Mouse (Mus musculus) heart, embryonic 11.5 days (tissue): ENCODE data around the gene Arhgef28. TPM values are rescaled to one million over a fixed set of nuclear protein-coding genes. Genes with fewer than 3 reads are reported as not detected.
"Not testable (repeated sequence)": the region's sequence is repeated elsewhere in the genome, so short reads cannot be mapped to it uniquely, and the experiment has no call there.

Experiments
- ATAC-seq: fragments of 200-750 bp; cut with Nextera tagmentation; replicated peaks from 2 replicates; pipeline ENCODE4 v1.8.0; 2017; ENCODE audit warnings: moderate library complexity; ENCODE audit not compliant: insufficient number of reproducible peaks, low FRiP score, low TSS enrichment
- H3K27ac ChIP-seq: fragments of 300-500 bp; sonication (generic); 2 replicates; pipeline ENCODE4 v1.5.1; 2014; ENCODE audit warnings: mild to moderate bottlenecking, low read depth, low read length
- H3K27me3 ChIP-seq: fragments of 300-500 bp; sonication (generic); 2 replicates; pipeline ENCODE4 v1.6.1; 2014; ENCODE audit warnings: mild to moderate bottlenecking, low read length, mixed read lengths; ENCODE audit not compliant: control insufficient read depth, insufficient read depth
- H3K36me3 ChIP-seq: fragments of 300-500 bp; sonication (generic); 2 replicates; pipeline ENCODE4 v1.6.1; 2014; ENCODE audit warnings: mild to moderate bottlenecking, low read length, moderate library complexity, mixed read lengths; ENCODE audit not compliant: control insufficient read depth, insufficient read depth
- H3K4me1 ChIP-seq: fragments of 300-500 bp; sonication (generic); 2 replicates; pipeline ENCODE4 v1.6.1; 2014; ENCODE audit warnings: low read length; ENCODE audit not compliant: control insufficient read depth, insufficient read depth
- H3K4me2 ChIP-seq: fragments of 300-500 bp; sonication (generic); 2 replicates; pipeline ENCODE4 v1.6.1; 2014; ENCODE audit warnings: mild to moderate bottlenecking, moderate library complexity
- H3K4me3 ChIP-seq: fragments of 300-500 bp; sonication (generic); 2 replicates; pipeline ENCODE4 v1.5.1; 2014; ENCODE audit warnings: low read depth, low read length
- H3K9ac ChIP-seq: fragments of 300-500 bp; sonication (generic); 2 replicates; pipeline ENCODE4 v1.6.1; 2014; ENCODE audit warnings: mild to moderate bottlenecking, low read depth, low read length, moderate library complexity
- H3K9me3 ChIP-seq: fragments of 300-500 bp; sonication (generic); replicated peaks from 2 replicates; pipeline ENCODE4 v1.6.1; 2016; ENCODE audit warnings: low read length; ENCODE audit not compliant: control insufficient read depth
- WGBS: fragments of 180-500 bp; shearing (Covaris S2); extraction: QIAGEN DNeasy Blood & Tissue Kit; methylation state at CpG from one replicate; pipeline ENCODE4 v1.1.7; 2014; ENCODE audit not compliant: insufficient replicate concordance; 5-methylcytosine and 5-hydroxymethylcytosine counted together
- polyA plus RNA-seq: library from polyadenylated mRNA; unstranded; fragments of >200 nt; fragmentation: Nextera tagmentation; extraction: Ambion mirVana; gene quantifications from 2 replicates; pipeline ENCODE4 v1.2.1, GENCODE M21; 2014

Gene Arhgef28
- polyA plus RNA-seq, 1 experiment from 2014 or later = 11.0 TPM

DNA sequence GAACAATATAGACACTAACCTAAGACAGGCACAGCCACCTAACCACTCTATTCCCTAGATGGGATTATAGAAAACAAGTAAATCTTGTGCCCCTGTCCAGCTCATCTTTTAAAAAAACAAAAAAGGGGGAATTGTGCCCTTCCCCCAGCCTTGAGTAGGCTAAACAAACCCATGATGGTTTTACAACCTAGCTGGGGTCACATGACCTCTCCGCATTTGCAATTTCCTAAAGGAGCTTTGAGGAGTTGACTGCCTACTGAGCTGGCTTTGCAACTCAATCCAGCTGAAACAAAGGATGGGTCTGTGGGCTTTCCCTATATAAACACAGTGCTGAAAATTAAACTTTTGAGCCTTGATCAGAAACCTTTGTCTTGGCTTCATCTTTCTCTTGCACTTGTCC lies 146.1 kb downstream of the Arhgef28 start:
- not testable (repeated sequence) for H3K27ac ChIP-seq, H3K4me3 ChIP-seq, H3K4me2 ChIP-seq, H3K9ac ChIP-seq, ATAC-seq, H3K9me3 ChIP-seq, H3K27me3 ChIP-seq, H3K36me3 ChIP-seq, H3K4me1 ChIP-seq
- 83% methylated on average over 1 of the region's 1 CpGs for WGBS

DNA sequence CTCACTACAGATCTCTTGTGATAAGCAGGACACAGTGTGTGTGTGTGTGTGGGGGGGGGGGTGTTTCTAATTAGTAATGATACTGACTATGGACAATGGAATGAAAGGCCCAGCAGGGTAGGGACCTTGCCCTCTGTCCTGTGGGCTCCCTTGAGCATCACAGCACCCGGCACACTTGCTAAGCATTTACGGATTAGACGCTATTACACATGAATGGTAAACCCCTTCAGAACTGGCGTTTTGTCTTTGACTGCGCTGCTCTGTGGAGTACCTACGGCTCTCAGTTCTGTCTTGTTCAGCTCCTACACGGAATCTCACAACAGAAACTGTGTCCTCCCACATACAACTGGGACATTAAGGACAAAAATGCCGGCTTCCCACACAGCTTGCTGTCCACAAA lies 151.0 kb downstream of the Arhgef28 start:
- no peak overlapping the region for H3K4me2 ChIP-seq
- H3K36me3 ChIP-seq = no peaks in the 10 kb centered on the region
- WGBS = 86% methylated on average over 8 of the region's 8 CpGs
- H3K4me3 ChIP-seq = no peak overlapping the region
- no peaks in the 10 kb centered on the region for H3K4me1 ChIP-seq
- H3K27me3 ChIP-seq = no peaks in the 10 kb centered on the region
- ATAC-seq = no peak
- H3K9me3 ChIP-seq = no peaks in the 10 kb centered on the region
- no peak overlapping the region for H3K27ac ChIP-seq
- no peak overlapping the region for H3K9ac ChIP-seq

DNA sequence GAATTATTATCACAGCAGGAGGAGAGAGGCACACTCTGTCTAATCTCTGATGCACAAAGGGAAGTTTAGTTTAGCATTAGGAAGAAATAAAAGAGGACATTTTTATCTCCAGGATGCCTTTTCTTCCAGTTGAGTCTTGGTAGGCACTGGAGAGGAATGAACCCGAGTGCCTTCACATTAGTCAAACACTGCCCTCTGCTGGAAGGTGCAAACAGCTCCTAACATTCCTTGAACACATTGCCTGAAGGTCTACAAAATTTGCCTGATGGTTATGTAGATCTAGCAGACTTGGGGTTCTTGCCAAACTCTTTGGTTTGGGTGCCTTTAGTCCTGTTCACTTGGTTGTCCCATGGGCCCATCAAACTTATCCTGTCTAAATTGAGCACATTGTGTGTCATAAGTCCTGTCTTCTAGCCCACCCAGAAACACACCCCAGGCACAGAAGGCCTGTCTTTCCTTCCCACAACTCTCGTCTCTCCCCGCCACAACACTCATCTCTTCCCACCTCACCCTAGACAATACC lies 165.6 kb downstream of the Arhgef28 start:
- Histone ChIP-seq H3K4me2 (no peak overlapping the region), H3K36me3 (no peaks in the 10 kb centered on the region; the same call in 1 of the 2 replicates), H3K27ac (no peak overlapping the region), H3K9ac (no peak overlapping the region), H3K4me1 (no peaks in the 10 kb centered on the region), H3K27me3 (no peaks in the 10 kb centered on the region), H3K4me3 (no peak overlapping the region), H3K9me3 (no peaks in the 10 kb centered on the region)
- no peak for ATAC-seq
- 53% methylated on average over 3 of the region's 3 CpGs for WGBS

DNA sequence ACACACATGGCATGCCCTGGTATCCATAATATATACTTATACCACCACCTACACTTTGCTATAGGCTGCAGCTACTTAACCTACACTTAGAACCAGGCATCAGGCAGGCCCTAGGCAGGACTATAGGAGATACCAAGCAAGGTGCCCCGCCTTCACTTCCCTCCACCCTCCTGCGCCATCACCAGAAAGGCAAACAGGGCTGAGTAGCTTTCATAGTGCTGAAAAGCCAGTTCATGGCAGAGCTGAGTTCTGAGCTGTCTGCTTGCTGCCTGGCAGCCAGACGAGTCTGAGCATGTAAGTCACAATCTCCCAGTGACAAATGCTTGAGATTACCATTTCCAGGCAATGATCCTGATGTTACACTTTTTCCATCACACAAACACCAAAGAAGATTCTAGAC lies 167.5 kb downstream of the Arhgef28 start:
- H3K4me3 ChIP-seq = no peak overlapping the region
- H3K9ac ChIP-seq = no peak overlapping the region
- no peaks in the 10 kb centered on the region for H3K4me1 ChIP-seq
- no peak overlapping the region for H3K27ac ChIP-seq
- no peaks in the 10 kb centered on the region for H3K9me3 ChIP-seq
- no peak for ATAC-seq
- H3K36me3 ChIP-seq = no peaks in the 10 kb centered on the region; the same call in 1 of the 2 replicates
- WGBS = 64% methylated on average over 3 of the region's 3 CpGs
- no peaks in the 10 kb centered on the region for H3K27me3 ChIP-seq
- no peak overlapping the region for H3K4me2 ChIP-seq

DNA sequence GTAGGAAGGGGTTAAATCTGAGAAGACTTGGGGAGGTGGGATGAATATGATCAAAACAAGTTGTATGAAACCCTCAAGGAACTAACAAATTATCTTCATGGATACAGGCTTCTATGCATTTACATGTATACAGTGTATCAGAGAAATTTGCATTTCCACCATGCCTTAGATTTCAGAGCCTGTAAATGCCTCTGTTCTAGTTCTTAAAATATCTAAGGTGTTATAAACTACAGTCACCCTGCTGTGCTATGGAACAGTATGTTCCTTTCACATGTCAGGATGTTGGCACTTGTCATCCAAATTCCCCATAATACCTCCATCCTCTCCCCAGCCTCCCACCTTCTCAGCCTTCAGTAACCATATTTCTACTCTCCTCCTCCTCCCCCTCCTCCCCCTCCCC lies 168.5 kb downstream of the Arhgef28 start:
- H3K4me3 ChIP-seq = no peak overlapping the region
- H3K36me3 ChIP-seq = no peaks in the 10 kb centered on the region; the same call in 1 of the 2 replicates
- H3K9me3 ChIP-seq = no peaks in the 10 kb centered on the region
- no peaks in the 10 kb centered on the region for H3K4me1 ChIP-seq
- no peaks in the 10 kb centered on the region for H3K27me3 ChIP-seq
- no peak overlapping the region for H3K9ac ChIP-seq
- no peak overlapping the region for H3K27ac ChIP-seq
- no peak overlapping the region for H3K4me2 ChIP-seq
- ATAC-seq = no peak

DNA sequence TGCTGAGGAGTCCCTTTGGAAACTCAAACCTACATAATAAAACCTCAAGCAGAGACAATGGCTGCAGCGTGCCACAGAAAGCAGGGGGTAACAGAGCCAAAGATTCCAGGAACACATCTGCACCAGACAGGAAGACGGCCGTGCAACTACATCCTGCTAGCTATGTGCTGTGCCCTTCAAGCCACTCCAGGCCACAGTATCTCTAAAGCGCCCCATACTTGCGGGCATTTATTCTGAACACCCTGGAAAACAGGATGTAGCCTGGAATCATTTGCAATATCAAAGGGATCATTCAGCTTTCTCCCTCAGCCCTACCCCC lies 174.6 kb downstream of the Arhgef28 start:
- no peak for ATAC-seq
- Histone ChIP-seq H3K4me2 (peak overlapping the region; percentile 59), H3K4me3 (peak overlapping the region; percentile 32; the same call in 1 of the 2 replicates), H3K27me3 (no peaks in the 10 kb centered on the region), H3K9me3 (no peaks in the 10 kb centered on the region), H3K4me1 (no peaks in the 10 kb centered on the region; the same call in none of the 2 replicates), H3K36me3 (no peaks in the 10 kb centered on the region), H3K27ac (peak overlapping the region; percentile 41; the same call in 1 of the 2 replicates), H3K9ac (peak overlapping the region; percentile 64; the same call in 1 of the 2 replicates)
- WGBS = 25% methylated on average over 5 of the region's 5 CpGs

DNA sequence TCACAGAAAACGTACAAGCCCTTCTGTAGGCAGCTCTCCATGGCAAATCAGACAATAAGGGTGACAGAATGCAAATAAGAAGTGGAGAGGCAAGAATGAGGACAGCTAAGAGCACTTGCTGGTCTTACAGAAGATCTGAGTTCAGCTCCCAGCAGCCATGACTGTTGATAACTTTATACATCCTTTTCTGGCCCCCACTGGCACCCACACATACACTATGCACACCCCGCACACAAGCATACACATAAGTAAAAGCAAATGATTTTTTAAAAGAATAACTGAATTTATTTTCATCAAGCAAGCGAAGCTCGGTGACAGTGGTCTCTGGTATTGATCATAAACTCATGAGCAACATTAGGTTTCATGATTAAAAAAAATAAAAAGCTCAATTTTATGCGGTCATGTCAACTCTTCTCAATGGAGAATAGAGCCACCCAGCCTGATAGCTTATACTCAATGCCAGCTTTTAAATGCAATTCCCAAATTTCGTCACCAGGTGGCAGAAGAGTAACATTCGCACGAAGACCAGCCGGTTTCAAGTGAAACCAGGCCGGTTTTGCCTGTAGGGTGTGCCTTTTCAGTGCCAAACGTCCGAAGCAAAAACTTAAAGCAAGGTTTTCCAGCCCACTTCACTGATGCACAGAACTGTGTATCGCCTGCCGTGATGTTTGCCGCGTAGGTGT lies 175.1 kb downstream of the Arhgef28 start:
- Histone ChIP-seq H3K9me3 (no peaks in the 10 kb centered on the region), H3K4me2 (peak overlapping the region; percentile 59), H3K4me3 (peak overlapping the region; percentile 32; the same call in 1 of the 2 replicates), H3K4me1 (no peaks in the 10 kb centered on the region; the same call in none of the 2 replicates), H3K27ac (peak overlapping the region; percentile 41; the same call in 1 of the 2 replicates), H3K36me3 (no peaks in the 10 kb centered on the region), H3K27me3 (no peaks in the 10 kb centered on the region), H3K9ac (peak overlapping the region; percentile 64; the same call in 1 of the 2 replicates)
- no peak for ATAC-seq
- WGBS = 15% methylated on average over 16 of the region's 16 CpGs

DNA sequence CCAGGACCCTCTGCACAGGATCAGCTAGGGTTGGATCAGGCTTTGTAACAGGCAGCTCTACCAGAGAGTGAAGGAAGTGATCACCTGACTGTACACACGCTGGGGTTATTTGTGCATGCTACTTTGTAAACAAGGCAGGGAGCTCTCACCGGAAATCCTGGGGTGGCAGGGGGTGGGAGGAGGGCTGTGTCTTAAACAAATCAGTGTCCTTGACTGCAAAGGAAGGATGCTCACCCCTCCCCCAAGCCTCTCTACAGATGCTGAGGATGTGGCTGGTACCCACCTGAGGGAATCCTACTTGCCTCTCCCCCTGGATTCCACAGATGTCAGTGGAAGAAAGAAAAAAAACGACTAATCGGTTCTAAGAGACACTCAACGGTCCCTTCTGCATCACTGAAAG lies 176.2 kb downstream of the Arhgef28 start:
- Histone ChIP-seq H3K27me3 (no peaks in the 10 kb centered on the region), H3K4me2 (no peak overlapping the region), H3K9ac (no peak overlapping the region), H3K4me1 (no peaks in the 10 kb centered on the region; the same call in none of the 2 replicates), H3K27ac (no peak overlapping the region), H3K4me3 (no peak overlapping the region), H3K9me3 (no peaks in the 10 kb centered on the region), H3K36me3 (no peaks in the 10 kb centered on the region)
- ATAC-seq = no peak
- WGBS = 25% methylated on average over 5 of the region's 5 CpGs

DNA sequence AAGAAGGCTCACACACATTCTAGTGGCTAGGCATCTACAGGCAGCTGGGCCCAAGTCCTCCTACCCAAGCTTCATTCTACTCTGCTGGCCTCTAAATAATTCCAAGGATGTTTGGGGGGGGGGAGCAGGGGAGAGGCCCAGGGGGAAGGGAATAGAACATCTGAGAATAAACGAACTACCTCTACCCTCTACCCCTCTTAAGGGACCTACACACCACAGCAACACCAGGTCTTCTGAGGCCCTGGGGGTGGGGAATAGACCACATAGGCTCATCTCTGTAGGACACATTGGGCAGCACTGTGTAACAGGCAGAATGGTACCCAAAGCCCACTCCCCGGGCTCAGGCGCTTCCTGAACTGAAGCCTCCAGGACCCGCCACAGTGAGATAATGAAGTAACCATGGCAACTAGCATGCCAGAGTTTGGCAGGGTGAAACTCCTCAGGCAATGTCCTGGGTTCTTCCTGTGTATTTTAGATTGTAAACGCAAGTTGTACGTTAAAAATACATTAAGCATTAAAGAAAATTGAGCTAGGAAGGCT lies 177.5 kb downstream of the Arhgef28 start:
- no peak overlapping the region for H3K4me3 ChIP-seq
- 32% methylated on average over 6 of the region's 6 CpGs for WGBS
- no peaks in the 10 kb centered on the region for H3K9me3 ChIP-seq
- H3K36me3 ChIP-seq = no peaks in the 10 kb centered on the region
- H3K27ac ChIP-seq = no peak overlapping the region
- no peak for ATAC-seq
- H3K9ac ChIP-seq = no peak overlapping the region
- H3K27me3 ChIP-seq = no peaks in the 10 kb centered on the region
- H3K4me1 ChIP-seq = no peaks in the 10 kb centered on the region; the same call in none of the 2 replicates
- H3K4me2 ChIP-seq = no peak overlapping the region
